Mouse (Mus musculus) spleen, adult 12 weeks (tissue): ENCODE results near the gene Dtx1.

Experiments used
- DNase-seq: peaks from one replicate; pipeline ENCODE4 v3.0.0; 2022; ENCODE audit warnings: low spot score

Gene Dtx1

DNA sequence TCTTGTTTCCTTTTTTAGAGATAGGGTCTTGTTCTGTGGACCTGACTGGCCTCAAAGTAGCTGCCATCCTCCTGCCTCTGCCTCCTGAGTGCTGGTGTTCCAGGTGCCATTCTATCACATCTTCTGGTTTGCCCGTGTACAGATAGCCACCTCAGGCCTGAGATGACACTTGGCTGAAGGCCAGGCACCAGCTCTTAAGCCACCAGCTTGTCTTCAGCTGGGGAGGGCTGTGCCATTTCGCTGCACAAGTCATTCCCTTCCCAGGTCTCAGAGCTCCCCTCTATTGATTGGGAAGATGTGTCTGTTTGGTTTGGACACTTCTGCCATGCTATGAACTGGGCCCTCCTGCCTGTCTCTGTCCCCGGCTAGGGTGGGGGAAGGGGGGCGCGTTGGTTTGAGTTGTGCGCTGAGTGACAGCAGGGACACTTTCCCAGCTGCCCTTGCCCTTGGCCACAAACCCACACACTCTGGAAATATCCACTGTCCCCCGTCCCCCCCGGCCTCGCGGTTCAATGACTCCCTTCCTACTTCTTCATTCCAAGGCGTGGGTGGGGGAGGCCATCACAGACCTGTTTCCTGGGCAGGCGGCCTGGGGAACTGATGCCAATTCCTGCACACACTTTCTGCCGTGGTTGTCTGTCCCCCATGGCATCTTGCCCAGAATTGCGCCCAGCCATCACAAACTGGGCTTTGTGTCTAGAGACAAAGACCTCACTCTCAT is 68.2 kb downstream of the Dtx1 start:
- DNase-seq = no peak

GRCm38 (mm10) chr5:120640094-120640493 is 71.6 kb downstream of the Dtx1 start:
- no peak for DNase-seq

DNA sequence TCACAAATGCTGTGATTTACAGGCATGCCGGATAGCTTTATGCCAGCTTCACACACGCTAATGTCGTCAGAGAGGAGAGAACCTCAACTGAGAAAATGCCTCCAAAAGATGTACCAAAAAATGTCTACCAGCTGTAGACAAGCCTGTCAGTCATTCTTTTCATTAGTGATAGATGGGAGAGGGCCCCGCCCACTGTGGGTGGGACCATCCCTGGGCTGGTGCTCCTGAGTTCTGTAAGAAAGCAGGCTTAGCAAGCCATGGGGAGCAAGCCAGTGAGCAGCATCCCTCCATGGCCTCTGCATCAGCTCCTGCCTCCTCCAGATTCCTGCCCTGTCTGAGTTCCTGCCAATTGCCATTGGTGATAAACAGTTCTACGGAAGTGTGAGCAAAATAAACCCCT is 76.1 kb downstream of the Dtx1 start:
- DNase-seq = no peak

GRCm38 (mm10) chr5:120634860-120635259 is 76.9 kb downstream of the Dtx1 start:
- DNase-seq = no peak

- DNase-seq = no peak
Observed at GRCm38 (mm10) chr5:120634131-120634530, 77.6 kb downstream of the Dtx1 start, which contains the start of gene Cfap73. Gene Cfap73 (minus strand): TSS chr5:120634235.

DNA sequence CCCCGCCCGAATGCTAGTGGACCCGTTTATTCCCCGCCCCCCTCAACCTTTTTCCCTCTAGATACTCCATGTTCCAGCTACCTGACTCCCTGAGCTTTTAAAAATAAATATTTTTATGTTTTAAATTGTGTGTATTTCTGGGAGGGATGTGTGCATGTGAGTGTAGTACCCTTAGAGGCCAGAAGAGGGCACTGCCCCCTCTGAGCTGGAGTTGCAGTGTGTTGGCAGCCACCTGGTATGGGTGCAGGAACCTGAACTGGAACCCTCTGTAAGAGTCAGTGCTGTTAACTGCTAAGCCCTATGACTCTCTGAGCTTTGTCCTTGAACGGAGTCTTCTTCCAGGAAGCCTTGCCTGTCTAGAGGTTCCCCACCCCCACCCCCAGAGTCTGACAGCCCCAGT is 79.8 kb downstream of the Dtx1 start:
- DNase-seq = no peak

- no peak for DNase-seq
Observed at GRCm38 (mm10) chr5:120631128-120631527, 80.6 kb downstream of the Dtx1 start.
